Mouse (Mus musculus) right cerebral cortex, postnatal 14 days (tissue): Measurements from ENCODE around the gene Opcml.

Source experiments
- DNase-seq: peaks from one replicate; pipeline ENCODE4 v3.0.0; 2022

Opcml gene

GRCm38 (mm10) chr9:28336511-28337208 lies 546.1 kb downstream of the Opcml start:
- DNase-seq = peak; percentile 55

- DNase-seq = no peak
Observed at GRCm38 (mm10) chr9:28337837-28338236, 547.3 kb downstream of the Opcml start.

GRCm38 (mm10) chr9:28354978-28355377 lies 564.4 kb downstream of the Opcml start:
- DNase-seq = no peak

- DNase-seq = no peak
Observed at GRCm38 (mm10) chr9:28357946-28358345, 567.4 kb downstream of the Opcml start.

GRCm38 (mm10) chr9:28360691-28361090 lies 570.1 kb downstream of the Opcml start:
- no peak for DNase-seq

GRCm38 (mm10) chr9:28364473-28365159 lies 574.0 kb downstream of the Opcml start:
- no peak for DNase-seq

GRCm38 (mm10) chr9:28365160-28365473 lies 574.5 kb downstream of the Opcml start:
- no peak for DNase-seq

GRCm38 (mm10) chr9:28386527-28387175 lies 596.1 kb downstream of the Opcml start:
- DNase-seq = peak; percentile 30

GRCm38 (mm10) chr9:28395222-28395621 lies 604.6 kb downstream of the Opcml start:
- no peak for DNase-seq

- no peak for DNase-seq
Observed at GRCm38 (mm10) chr9:28395638-28396037, 605.1 kb downstream of the Opcml start.

GRCm38 (mm10) chr9:28402770-28403650 lies 612.4 kb downstream of the Opcml start:
- DNase-seq = peak; percentile 68

- DNase-seq = peak; percentile 86
Observed at GRCm38 (mm10) chr9:28403831-28404562, 613.4 kb downstream of the Opcml start.

- DNase-seq = no peak
Observed at GRCm38 (mm10) chr9:28404616-28405015, 614.0 kb downstream of the Opcml start.

- DNase-seq = peak; percentile 41
Observed at GRCm38 (mm10) chr9:28405816-28406215, 615.2 kb downstream of the Opcml start.

GRCm38 (mm10) chr9:28420808-28421207 lies 630.2 kb downstream of the Opcml start:
- DNase-seq = no peak

GRCm38 (mm10) chr9:28423407-28423806 lies 632.8 kb downstream of the Opcml start:
- DNase-seq = no peak

GRCm38 (mm10) chr9:28432159-28432558 lies 641.6 kb downstream of the Opcml start:
- no peak for DNase-seq

- no peak for DNase-seq
Observed at GRCm38 (mm10) chr9:28438752-28439151, 648.2 kb downstream of the Opcml start.

- no peak for DNase-seq
Observed at GRCm38 (mm10) chr9:28439433-28440191, 649.0 kb downstream of the Opcml start.

GRCm38 (mm10) chr9:28440192-28440795 lies 649.7 kb downstream of the Opcml start:
- no peak for DNase-seq

- peak; percentile 16 for DNase-seq
Observed at GRCm38 (mm10) chr9:28444485-28444884, 653.9 kb downstream of the Opcml start.
